Mouse (Mus musculus) lung, adult 2 months (tissue): ENCODE results near the gene Hspb7.

Experiments
- CTCF ChIP-seq: fragments of 200-500 bp; IDR thresholded peaks from 2 replicates; pipeline ENCODE4 v1.5.1; 2011; ENCODE audit warnings: mild to moderate bottlenecking, low read length, control low read depth; ENCODE audit not compliant: insufficient read depth
- POLR2A ChIP-seq: fragments of 200-500 bp; IDR thresholded peaks from 2 replicates; pipeline ENCODE4 v1.6.1; 2011; ENCODE audit warnings: low read depth, mild to moderate bottlenecking, control low read depth, low read length, borderline replicate concordance; ENCODE audit errors: extremely low read depth

DNA sequence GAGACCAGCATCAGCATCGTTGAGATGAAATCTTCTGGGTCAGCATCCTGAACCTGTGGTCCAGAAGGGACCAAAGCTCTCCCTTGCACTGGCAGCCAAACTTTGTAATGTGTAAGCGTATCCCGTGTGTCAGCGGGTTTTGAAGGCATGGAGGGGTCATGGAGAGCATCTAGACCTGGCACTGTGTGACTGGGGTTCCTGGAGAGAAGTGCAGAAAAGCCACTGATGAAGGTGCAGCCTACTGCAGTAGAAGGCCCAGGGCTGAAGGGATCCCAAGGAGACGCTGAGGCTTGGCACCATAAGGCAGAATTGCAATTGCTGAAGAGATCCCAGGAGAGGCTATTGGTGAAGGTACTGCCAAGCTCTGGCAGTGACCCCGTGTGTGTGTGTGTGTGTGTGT is 8.8 kb downstream of the Hspb7 start:
- TF ChIP-seq CTCF (no peak), POLR2A (no peak)
